Mouse (Mus musculus) gastrocnemius, postnatal 10 days (tissue): ENCODE results near the gene Agtrap. TPM values are rescaled to one million over a fixed set of nuclear protein-coding genes. Genes with fewer than 3 reads are reported as not detected.

ENCODE experiments used
- DNase-seq: peaks from one replicate; pipeline ENCODE4 v3.0.0; 2021; ENCODE audit warnings: mixed read lengths
- total RNA-seq, 2 experiments: library from RNA; stranded (reverse); gene quantifications; 2 replicates each; pipeline ENCODE4 v1.2.3; 2021

The Agtrap gene
- total RNA-seq, 2 experiments from 2014 or later: 14.9 to 15.5 TPM

DNA sequence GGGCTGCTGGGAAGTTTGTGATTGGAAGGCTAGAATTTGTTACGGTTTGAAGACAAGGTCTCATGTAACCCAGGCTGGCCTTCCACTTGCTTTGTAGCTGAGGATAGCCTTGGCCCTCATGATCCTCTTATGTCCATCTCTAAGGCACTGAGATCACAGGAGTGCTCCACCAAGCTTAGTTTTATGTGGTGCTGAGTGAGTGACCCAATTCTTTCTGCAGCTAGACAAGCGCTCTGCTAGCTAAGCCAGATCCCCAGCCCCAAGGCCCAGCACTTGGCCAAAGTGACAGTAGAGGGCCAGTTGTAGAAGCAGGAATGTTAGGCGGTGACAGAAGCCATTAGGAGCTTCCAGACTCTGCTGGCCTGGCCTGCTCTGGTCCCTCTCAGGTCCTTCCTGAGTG is 16.3 kb upstream of the Agtrap start:
- no peak for DNase-seq

GRCm38 (mm10) chr4:148101801-148102527 is 14.1 kb upstream of the Agtrap start:
- peak; percentile 57 for DNase-seq

DNA sequence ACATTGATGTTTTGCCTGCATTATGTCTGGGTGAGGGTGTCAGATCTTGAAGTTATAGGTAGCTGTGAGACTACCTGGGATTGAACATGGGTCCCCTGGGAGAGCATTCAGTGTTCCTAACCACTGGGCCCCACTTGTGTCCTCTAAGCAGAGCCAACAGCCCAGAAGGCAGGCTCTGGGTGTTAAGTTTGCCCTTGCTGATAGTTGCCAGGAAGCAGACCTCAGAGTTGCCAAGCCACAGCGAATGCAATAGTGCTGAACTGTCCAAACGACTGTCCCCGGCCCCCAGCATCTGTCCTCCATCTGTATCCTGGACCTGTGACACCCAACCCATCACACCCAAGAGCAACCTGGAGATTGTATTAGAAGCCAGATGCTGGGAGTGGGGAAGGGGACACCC is 10.8 kb upstream of the Agtrap start:
- no peak for DNase-seq

- no peak for DNase-seq
Observed at GRCm38 (mm10) chr4:148097936-148098335, 10.1 kb upstream of the Agtrap start.

DNA sequence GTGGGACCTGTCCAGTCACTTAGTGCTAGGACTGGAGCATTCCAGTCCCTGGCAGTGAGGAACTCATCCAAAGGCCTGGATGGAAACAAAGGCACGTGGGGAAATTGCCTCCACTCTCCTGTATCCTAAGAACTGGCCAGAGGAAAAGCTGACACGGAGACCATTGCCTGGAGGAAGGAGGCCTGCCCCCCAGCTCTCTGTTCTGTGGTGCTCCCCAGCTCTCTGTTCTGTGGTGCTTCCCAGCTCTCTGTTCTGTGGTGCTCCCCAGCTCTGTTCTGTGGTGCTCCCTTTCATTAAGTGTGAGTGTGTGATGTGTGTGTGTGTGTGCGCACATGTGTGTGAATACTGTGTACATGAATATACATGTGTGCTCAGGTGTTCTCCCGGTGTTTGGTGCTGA is 7.2 kb upstream of the Agtrap start:
- DNase-seq: no peak

GRCm38 (mm10) chr4:148094161-148094560 is 6.3 kb upstream of the Agtrap start:
- no peak for DNase-seq

- DNase-seq: no peak
Observed at GRCm38 (mm10) chr4:148092551-148093271, 4.9 kb upstream of the Agtrap start.

- DNase-seq: no peak
Observed at GRCm38 (mm10) chr4:148091181-148091580, 3.4 kb upstream of the Agtrap start.

DNA sequence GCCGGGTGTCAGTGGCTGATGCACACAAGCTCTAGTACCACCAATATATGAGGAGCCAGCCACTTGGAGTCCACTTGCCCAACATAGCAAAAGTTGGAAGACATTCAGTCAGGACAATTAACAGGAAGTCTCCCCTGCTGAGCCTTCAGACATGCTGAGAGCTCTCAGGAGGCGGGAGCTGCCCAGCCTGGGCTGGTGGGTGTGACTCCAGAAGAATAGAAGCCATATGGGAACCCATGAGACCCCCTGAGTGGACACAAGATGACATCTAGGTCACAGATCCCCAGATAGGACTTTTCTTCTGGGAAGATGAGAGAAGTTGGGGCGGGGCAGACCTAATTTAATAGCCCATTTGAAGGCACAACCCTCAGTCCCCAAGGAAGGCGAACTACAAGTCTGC is 1.3 kb upstream of the Agtrap start:
- DNase-seq: no peak

DNA sequence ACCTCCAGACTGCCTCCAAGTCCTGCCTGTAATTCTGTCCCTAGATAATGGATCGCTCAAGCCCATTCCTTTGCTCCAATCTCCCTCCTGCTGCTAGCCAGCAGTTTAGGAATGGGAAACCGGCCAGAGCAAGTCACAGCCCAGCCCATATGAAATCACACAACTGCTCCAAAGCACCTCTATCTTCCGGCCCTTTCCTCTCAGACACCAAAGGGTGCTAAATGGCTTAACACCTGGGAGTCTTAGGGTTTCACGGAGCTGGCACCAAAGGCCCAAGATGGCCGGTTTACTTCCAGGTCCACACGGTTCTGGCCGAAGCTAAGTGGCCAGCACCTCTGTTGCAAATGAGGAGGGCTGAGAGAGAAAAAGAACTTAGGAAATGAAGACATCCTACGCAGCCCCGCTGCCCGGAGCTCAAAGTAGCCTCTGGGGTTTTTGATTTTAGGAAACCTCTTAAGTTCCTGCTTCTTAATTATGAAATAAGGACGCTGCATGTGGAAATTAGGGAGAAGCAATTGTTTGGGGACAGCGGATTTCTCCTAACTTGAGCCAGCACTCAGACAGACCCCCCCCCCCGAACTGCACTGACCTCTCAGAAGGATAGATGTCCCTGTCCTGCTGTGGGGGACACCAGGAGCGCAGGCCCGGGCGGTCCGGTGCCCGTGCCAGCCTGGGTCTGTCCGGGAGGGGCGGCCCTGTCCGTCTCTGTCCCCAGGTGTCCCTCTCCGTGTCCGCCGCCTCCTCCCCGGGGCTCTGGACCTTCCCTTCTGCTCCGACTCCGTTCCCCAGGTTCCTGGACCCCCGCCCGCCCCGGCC is 532 bp downstream of the Agtrap start:
- no peak for DNase-seq

- no peak for DNase-seq
Observed at GRCm38 (mm10) chr4:148085907-148086305, 1.9 kb downstream of the Agtrap start.

DNA sequence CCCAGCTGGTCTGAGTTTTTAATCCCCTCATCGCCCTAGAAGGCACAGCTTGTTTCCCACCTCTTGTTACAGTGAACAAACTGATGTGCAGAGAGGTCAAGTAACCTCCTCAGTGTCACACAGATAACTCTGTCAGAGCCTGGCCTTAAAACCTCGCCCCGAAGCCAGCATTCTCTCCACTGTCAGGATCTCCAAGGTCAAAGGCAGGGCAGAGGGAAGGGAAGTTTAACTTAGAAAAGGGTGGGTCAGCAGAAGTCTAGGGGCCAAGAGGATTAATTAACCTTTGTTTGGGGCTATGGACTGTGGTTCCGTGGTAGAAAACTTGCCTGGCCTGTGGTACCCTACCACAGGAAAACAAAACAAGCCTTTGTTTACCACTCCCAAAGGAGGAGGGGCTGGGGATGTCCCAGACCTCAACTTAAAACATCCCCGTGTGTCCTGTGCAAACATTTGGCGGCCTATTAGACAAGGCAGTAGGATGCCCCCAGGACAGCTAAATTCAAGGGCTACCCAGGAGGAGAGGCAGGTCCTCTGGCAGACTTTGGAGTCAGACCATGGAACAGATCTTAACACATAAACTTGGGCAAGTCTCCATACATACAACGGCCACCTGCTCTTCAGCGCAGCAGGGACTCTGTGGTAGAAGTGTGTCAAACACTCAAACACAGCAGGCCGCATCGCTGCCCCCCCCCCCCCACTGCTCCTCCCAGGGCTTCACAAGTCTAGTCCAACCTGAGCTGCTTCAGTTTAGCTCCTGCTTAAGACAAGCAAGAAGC is 2.5 kb downstream of the Agtrap start:
- DNase-seq: no peak

DNA sequence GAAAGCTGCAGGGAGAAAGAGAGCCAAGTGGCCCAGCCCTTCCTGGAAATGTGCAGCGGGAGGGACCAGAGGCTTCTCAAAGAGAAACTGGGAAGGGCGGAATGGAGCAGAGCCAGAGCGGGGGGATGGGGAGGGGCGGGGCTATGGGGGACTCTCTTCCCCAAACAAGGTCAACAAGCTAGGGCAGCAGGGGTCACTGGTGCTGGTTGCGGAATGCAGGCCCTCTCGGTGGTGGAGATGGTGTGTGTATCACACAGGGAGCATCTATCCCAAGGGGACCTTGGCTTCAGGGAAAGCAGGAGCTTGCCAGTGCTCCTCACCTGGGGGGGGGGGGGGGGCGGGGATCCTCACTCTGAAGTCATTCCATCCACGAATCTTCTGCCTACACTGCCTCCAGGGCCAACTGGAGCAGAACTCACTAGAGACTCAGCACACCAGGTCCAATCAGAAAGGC is 3.5 kb downstream of the Agtrap start:
- DNase-seq: no peak

DNA sequence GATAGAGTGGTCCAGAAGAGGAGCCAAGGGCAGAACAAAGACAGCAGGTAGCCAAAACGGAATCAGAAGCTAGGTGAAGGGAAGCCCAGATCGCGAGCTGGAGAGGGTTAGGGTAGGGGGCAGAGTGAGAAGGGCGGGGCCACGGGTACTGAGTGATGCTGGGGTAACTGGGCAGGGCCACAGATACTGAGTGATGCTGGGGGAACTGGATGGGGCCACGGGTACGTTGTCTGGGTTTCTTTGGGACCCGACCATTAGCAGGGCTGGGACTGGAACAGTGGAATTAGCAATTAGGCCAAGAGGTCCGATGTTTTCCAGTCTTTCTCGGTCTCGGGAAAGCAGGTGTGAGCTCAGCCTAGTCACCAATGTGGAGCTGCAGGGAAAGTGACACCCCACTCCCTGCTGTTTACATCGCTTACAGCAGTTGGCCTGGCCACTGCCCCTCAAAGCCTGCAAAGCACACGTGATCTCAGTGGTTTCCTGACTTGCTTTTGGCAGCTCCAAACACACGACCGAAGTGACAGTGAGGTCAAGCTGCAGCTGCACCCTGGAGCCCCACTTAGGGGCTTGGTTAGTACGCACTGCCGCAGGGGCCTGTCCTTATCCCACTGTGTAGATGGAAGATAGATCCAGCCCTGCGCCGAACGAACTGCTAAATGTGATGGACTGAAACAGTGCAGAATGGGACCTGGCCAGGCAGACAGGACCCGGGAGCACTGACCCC is 4.5 kb downstream of the Agtrap start:
- DNase-seq: no peak

DNA sequence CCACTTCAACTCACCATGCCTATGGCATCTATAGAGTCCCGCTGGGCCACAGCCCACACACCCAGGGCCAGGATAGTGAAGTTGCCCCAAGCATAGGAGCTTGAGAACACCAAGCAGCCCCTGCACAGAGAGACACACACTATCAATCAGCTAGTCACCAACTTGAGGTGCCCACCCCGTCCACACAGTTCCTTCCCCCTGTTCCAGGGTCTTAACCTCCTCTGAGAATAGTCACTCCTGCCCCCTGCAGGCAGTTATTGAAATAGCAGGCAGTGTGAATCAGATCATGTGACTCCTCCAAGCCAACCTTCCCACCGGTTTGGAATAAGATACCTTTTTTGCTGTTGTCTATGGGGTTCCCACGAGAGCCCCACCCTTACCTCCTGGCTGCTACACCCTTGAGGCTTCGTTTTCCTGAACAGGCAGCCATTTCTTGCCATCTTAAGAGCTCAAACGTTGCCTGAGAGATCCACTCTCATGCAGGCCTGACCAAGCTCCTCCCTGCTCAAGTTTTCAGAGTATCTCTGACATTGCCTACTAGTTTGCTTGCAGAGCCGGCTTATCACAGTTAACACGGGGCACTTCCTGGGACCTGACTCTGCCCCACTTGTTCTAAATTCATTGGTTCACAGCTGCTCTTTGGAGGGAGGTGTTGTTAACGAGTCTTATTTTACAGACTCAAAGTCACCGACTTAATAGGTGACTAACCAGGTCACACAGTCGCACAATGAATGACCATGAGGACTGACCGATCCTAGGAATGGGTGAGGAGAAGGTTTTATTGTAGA is 5.4 kb downstream of the Agtrap start:
- DNase-seq: peak; percentile 73

GRCm38 (mm10) chr4:148081201-148081600 is 6.6 kb downstream of the Agtrap start:
- DNase-seq: no peak

DNA sequence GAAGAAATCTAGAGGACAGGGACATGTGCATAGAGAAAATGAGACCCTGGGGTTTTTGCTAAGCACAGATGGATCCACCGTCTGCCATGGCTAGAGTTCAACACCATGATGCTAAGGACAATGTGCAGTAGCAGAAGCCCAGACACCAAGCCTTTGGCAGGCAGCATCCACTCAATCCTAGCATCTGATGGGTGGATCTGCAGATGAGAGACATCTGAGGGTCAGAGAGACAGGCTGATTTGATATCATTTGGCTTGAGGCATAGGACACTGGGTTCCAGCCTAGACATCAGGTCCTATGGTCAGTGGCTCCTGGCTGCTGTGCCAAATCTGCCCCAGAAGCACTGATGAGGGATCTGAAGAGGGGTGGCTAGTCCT is 7.2 kb downstream of the Agtrap start:
- no peak for DNase-seq

DNA sequence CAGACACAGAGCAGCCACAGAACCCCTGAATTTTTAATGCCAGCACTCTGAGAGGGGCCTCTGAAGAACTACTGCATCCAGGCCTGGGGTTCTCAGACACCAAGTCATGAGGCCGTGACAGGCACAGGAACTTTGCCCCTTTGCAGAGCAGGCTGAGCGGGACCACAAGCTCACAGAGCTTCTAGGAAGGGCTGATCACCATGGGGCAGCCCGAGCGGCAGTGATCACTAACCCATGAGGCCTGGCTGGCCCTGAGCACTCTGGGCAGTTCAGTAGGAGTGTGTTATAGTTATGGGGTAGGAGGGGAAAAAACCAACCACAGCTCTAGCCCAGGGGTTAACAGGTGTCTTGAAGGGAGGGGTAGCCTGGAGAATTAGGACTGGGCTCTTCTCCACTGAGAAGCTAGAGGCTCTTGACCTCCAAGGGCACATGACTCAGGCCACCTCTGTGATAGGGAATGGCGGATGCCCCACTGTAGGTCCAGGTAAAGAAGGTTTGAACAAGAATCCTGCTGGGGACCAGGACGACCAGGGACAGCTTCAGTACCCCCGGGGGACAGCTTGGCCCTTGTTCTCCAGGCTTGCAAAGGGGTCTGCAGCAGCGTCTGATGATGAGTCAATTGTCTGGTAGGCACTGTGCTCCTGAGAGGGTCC is 7.8 kb downstream of the Agtrap start:
- no peak for DNase-seq

DNA sequence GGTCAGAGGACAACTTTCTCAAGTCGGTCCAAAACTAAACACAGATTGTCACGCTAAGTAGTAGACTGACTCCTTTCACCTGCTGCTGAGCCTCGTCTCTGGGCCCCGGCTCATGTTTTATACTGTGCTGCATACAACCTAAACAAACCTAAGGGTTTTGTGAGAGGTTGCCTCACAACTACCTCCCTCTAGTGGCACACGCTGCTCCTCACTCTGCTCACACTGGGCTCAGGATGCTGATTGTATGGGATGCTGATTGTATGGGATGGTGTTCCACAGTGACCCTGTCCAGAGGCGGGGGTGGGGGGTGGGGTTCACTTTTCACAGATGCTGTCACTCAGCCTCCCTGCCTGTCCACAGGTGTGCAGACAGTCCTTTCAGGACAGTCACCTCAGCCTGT is 8.6 kb downstream of the Agtrap start:
- DNase-seq: no peak

DNA sequence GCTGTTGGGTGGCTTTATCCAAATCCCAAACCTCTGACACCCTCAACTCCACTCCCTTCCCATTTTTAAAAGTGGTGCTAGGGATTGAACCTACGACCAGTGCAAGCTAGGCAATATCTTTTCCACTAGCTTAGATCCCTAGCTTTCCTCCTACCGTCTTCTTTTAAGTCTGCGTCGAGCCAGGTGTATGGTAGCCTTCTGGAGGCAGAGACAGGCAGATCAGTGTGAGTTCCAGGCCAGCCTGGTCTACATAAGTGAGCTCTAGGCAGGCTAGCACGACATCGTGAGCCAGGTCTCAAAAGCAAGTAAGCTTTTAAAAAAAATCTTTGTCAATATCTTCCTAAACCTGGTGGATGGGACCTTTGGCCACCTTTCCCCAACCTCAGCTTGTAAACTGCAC is 11.9 kb downstream of the Agtrap start:
- no peak for DNase-seq
